Mouse (Mus musculus): ENCODE results near the gene Pdcl3. TPM values are rescaled to one million over a fixed set of nuclear protein-coding genes. Genes with fewer than 3 reads are reported as not detected.

The Pdcl3 gene
- polyA plus RNA-seq (2015; fragmentation: Nextera tagmentation; extraction: Ambion mirVana) = 150 and 163 TPM in 2 replicates

DNA sequence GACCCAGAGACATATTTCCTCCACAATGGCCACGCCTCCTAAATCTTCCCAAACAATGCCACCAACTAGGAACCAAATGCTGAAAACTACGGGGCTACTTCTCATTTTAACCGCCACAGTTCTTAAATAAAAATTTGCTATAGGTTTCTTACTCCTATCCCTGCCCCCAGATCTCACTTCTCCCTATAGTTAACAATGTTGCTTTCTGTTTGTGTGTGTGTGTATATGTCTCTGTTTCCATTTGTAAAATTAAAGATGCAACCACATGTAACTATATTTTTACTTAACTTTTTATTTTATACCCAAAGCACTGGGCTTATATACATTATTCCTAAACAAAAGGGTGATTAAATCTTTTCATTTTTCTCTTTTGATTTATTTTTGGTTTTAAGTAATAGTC, at the start of gene Pdcl3:
Pdcl3 (plus strand) TSS at position 301 of the 400 bp plus-strand sequence.

DNA sequence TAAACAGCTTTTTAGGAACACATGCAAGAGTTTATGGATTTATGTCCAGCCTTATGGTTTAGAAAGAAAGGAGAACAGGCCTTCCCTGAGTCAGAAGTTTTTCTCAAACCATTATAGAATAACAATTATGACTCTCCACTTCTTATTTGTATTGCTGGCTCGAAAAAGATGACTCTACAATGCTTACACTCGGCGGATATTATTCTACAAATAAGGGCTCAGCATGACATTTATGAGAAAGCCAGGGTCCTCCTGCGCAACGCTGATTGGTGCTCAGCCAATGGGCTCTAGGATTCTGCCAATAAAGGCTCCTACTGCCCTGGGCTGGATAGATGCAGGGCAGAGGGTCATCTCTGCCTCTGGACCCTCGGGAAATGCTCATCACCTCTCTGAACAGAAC, 46.6 kb upstream of the Pdcl3 start, which contains the start of gene Nms:
Nms (plus strand) TSS at position 301 of the 400 bp plus-strand sequence.

Other genes with a start within 250 kb of the Pdcl3 start
- 28.0 and 30.5 TPM in 2 replicates for gene Lonrf2, start 148.9 kb upstream of the Pdcl3 start, polyA plus RNA-seq (2015; fragmentation: Nextera tagmentation; extraction: Ambion mirVana)
- 53.5 and 55.1 TPM in 2 replicates for gene Chst10, start 87.4 kb upstream of the Pdcl3 start, polyA plus RNA-seq (2015; fragmentation: Nextera tagmentation; extraction: Ambion mirVana)
- 9.6 and 14.1 TPM in 2 replicates for gene Nms, start 46.5 kb upstream of the Pdcl3 start, polyA plus RNA-seq (2015; fragmentation: Nextera tagmentation; extraction: Ambion mirVana)
- 2.6 and 2.8 TPM in 2 replicates for gene Npas2, start 208.1 kb downstream of the Pdcl3 start, polyA plus RNA-seq (2015; fragmentation: Nextera tagmentation; extraction: Ambion mirVana)

All from neural tube, postnatal 0 days (tissue).